Mouse (Mus musculus): ENCODE results near the gene Pde10a. TPM values are rescaled to one million over a fixed set of nuclear protein-coding genes. Genes with fewer than 3 reads are reported as not detected.

Pde10a gene
- total RNA-seq, 4 experiments from 2014 or later: 16.9 to 104 (median 44.4) TPM

- DNase-seq: no peak
Observed at GRCm38 (mm10) chr17:8892193-8892985, 367.2 kb downstream of the Pde10a start.

- DNase-seq: no peak
Observed at GRCm38 (mm10) chr17:8895991-8896390, 370.8 kb downstream of the Pde10a start.

GRCm38 (mm10) chr17:8897749-8898148 is 372.6 kb downstream of the Pde10a start:
- DNase-seq: no peak

- DNase-seq: no peak
Observed at GRCm38 (mm10) chr17:8898221-8898620, 373.0 kb downstream of the Pde10a start.

- no peak for DNase-seq
Observed at GRCm38 (mm10) chr17:8899212-8899611, 374.0 kb downstream of the Pde10a start.

GRCm38 (mm10) chr17:8903555-8904283 is 378.5 kb downstream of the Pde10a start:
- DNase-seq: no peak

- DNase-seq: no peak
Observed at GRCm38 (mm10) chr17:8910571-8910970, 385.4 kb downstream of the Pde10a start.

GRCm38 (mm10) chr17:8912933-8913332 is 387.8 kb downstream of the Pde10a start:
- no peak for DNase-seq

- no peak for DNase-seq
Observed at GRCm38 (mm10) chr17:8915693-8916092, 390.5 kb downstream of the Pde10a start.

- DNase-seq: no peak
Observed at GRCm38 (mm10) chr17:8923074-8923473, 397.9 kb downstream of the Pde10a start.

- DNase-seq: no peak
Observed at GRCm38 (mm10) chr17:8923727-8924126, 398.6 kb downstream of the Pde10a start.

GRCm38 (mm10) chr17:8925819-8926383 is 400.7 kb downstream of the Pde10a start:
- no peak for DNase-seq

- no peak for DNase-seq
Observed at GRCm38 (mm10) chr17:8928560-8928959, 403.4 kb downstream of the Pde10a start.

GRCm38 (mm10) chr17:8929636-8930035 is 404.5 kb downstream of the Pde10a start:
- DNase-seq: no peak

- no peak for DNase-seq
Observed at GRCm38 (mm10) chr17:8935604-8936003, 410.4 kb downstream of the Pde10a start.

- DNase-seq: no peak
Observed at GRCm38 (mm10) chr17:8936603-8937002, 411.4 kb downstream of the Pde10a start.

GRCm38 (mm10) chr17:8951588-8951987 is 426.4 kb downstream of the Pde10a start:
- no peak for DNase-seq

- DNase-seq: no peak
Observed at GRCm38 (mm10) chr17:8952951-8953350, 427.8 kb downstream of the Pde10a start.

GRCm38 (mm10) chr17:8958125-8958524 is 433.0 kb downstream of the Pde10a start:
- DNase-seq: peak; percentile 36

- no peak for DNase-seq
Observed at GRCm38 (mm10) chr17:8960386-8960785, 435.2 kb downstream of the Pde10a start.

- no peak for DNase-seq
Observed at GRCm38 (mm10) chr17:8961097-8961496, 435.9 kb downstream of the Pde10a start.

GRCm38 (mm10) chr17:8961644-8962043 is 436.5 kb downstream of the Pde10a start:
- no peak for DNase-seq

GRCm38 (mm10) chr17:8965177-8965576 is 440.0 kb downstream of the Pde10a start:
- DNase-seq: no peak

Data from adrenal gland, adult 8-10 months (tissue).